Mouse (Mus musculus): ENCODE measurements around the gene Syne3. TPM values are rescaled to one million over a fixed set of nuclear protein-coding genes. Genes with fewer than 3 reads are reported as not detected.

The Syne3 gene
- polyA plus RNA-seq, 1 experiment from 2014 or later, result 1.6 TPM

DNA sequence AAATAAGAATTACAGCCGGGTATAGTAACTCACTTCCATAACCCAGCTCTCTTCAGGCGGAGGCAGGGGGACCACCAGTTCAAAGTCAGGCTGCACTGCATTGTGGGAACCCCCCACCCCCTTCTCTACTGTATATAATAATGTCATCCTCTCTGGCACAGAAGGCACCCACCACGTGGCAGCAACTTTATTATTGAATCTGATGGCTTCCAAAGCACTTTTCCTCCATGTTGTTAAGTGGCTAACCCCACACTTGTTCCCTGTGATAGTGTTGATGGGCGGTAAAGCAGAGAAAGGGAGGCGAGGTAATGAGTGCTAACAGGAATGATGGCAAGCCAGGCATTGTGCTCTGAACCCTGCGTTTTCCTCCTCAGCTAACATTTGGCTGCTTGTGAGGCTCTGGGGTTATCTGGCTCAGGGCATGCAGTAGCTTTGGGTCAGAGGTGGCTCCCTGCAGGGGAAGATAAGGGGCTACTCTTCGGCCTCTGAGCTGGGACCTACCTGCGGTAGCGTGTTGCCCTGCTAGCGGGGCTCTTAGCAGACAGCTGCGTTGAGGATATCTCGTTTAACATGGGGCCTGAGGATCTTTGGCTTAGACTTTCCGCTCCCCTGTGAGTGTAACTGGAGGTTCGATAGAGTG is 24.6 kb upstream of the Syne3 start:
- H3K4me1 ChIP-seq, result peaks cover 41% of the 10 kb centered on the region
- 76% methylated on average over 14 of the region's 14 CpGs for WGBS
- H3K4me2 ChIP-seq (replicated peaks), result peak overlapping the region; percentile 93
- no peaks in the 10 kb centered on the region for H3K9me3 ChIP-seq
- H3K9ac ChIP-seq, result peak overlapping the region; percentile 89
- H3K36me3 ChIP-seq, result peaks cover 23% of the 10 kb centered on the region
- no peak for ATAC-seq (ENCODE audit: low FRiP score, low read depth)
- no peaks in the 10 kb centered on the region for H3K27me3 ChIP-seq
- no peak overlapping the region for H3K27ac ChIP-seq
- peak overlapping the region; percentile 74 for H3K4me3 ChIP-seq

DNA sequence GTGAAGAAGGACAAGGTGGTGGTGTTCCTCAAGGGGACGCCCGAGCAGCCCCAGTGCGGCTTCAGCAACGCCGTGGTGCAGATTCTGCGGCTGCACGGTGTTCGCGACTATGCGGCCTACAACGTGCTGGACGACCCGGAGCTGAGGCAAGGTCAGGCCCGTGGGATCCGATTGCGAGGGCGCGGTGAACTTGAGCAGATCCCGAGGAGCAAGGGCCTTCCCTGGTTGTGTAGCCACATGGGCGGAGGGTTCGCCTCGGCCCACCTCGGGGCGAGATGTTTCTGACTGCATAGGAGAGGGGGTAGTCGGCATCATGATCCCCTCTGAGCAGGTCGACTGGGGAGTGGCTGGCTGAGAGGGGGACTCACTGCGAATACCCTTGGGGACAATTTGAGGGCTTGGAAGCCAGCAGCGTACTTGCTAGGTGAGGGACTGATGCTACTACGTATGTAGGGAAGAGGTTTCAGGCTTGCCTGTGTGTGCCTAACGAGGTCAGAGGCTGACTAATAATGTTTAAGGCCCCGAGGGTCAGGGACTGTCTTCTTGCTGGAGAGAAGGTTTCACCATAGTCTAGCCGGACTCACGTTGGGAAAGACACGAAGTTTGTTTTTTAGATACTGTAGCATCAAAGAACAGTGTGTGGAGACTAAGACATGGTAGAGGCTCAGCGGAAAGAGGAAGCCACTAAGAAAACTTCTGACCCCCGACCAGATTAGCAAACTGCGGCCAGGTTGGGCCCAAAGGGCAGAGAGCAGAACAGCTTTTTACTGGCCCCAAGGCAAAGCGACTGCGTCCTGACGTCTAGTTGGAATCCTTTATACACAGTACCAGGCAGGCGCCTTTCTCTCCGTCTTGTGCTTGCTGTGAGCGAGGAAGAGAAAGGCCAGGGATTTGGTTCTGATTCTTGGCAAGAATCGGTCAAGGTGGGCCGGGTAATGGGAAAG is 23.5 kb upstream of the Syne3 start:
- peaks cover 41% of the 10 kb centered on the region for H3K4me1 ChIP-seq
- H3K4me2 ChIP-seq (replicated peaks), result peak overlapping the region; percentile 93
- peak overlapping the region; percentile 63; the same call in 1 of the 2 replicates for H3K27ac ChIP-seq
- no peaks in the 10 kb centered on the region for H3K9me3 ChIP-seq
- H3K36me3 ChIP-seq, result peaks cover 25% of the 10 kb centered on the region
- peak overlapping the region; percentile 74 for H3K4me3 ChIP-seq
- H3K9ac ChIP-seq, result peak overlapping the region; percentile 89
- no peaks in the 10 kb centered on the region for H3K27me3 ChIP-seq
- ATAC-seq (ENCODE audit: low FRiP score, low read depth), result peak; percentile 24
- WGBS, result 2% methylated on average over 45 of the region's 45 CpGs

DNA sequence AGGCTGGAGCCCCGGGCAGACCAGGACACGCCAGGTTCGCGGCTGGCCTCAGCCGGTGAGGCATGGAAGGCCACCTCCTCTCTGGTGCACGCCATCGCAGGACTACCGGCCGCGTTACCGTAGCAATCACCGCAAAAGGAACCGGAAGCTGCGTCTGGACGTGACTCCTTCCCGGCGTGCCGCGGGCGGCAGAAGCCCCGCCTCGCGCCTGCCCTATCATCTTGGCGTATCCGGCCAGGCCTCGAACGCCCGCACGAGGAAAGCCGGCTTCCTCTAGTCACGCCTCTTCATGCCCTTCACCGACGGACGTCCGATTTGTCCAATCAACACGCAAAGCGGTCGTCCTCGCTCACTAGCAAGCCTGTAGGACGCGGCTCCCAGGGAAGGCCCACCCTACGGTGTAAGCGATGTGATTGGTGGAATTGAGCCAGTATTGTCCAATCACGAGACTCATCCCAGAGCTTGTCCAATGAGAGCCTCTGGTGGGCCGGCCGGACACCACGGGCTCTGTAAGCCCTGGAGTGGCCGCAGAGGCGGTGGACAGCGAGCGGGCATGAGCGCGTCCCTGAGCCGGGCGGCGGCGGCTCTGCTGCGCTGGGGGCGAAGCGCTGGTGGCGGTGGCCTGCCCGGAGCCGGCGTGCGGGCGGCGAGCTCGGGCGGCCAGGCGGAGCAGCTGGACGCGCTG is 22.7 kb upstream of the Syne3 start, which contains the start of gene Glrx5:
Gene Glrx5, plus strand, starts transcription at position 542 of the 685 bp plus-strand sequence.
- Histone ChIP-seq H3K36me3 (peaks cover 22% of the 10 kb centered on the region), H3K4me1 (peaks cover 41% of the 10 kb centered on the region), H3K27ac (peak within 1 kb of the TSS; percentile 63; the same call in 1 of the 2 replicates), H3K9me3 (no peaks in the 10 kb centered on the region), H3K4me2 (replicated peaks) (peak within 1 kb of the TSS; percentile 93), H3K9ac (peak within 1 kb of the TSS; percentile 89), H3K4me3 (peak within 1 kb of the TSS; percentile 74), H3K27me3 (no peaks in the 10 kb centered on the region)
- WGBS, result under 1% methylated on average over 67 of the region's 72 CpGs
- peak; percentile 99 for ATAC-seq (ENCODE audit: low FRiP score, low read depth)

DNA sequence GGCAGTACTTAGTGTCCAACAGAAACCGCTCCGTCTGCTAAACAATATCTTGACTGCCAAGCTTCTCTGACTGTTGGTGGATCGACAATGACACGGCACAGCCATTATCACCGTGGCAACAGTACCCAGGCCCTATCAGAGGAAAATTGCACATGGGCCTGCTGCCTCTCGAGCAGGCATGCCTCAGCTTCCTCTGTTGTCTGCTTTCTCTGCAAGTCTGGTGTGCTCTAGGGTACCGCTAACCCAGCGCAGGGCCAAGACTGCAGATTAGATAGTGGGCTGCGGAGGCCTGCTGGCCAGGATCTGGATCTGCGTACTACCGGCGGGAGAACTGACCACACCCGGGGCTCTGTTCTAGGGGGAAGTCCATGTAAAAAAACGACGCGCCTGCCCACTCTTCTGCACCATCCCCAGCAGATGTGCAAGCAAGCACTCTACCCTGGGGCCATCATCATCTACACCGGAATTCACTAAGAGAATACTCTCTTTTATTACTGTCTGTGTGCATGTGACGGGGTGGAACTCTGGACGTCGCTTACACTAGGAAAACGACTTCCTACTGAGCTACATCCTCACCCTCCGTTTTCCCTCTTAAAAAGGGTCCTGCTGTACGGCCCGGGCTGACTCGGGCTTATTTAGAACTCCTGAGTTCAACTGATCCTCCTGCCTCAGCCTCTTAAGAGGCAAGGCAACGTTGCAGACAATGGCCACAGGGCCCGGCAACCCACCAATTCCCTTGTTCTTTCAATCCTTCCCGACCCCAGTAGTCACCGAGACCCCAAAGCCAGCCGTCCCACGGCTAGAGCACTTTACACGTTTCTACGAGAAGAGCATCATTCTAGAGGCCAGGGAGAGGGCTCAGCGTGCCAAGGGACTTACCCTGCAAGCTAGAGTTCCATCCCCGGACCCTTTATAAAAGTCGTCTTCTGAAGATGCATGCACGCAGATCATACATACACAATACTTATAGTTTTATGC is 21.8 kb upstream of the Syne3 start:
- Histone ChIP-seq H3K27me3 (no peaks in the 10 kb centered on the region), H3K4me3 (peak overlapping the region; percentile 74), H3K4me1 (peaks cover 41% of the 10 kb centered on the region), H3K9ac (peak overlapping the region; percentile 89), H3K36me3 (peaks cover 17% of the 10 kb centered on the region), H3K27ac (0 out of 2 replicates have a peak overlapping the region, but pooled peaks have one; percentile 28), H3K4me2 (replicated peaks) (peak overlapping the region; percentile 89), H3K9me3 (no peaks in the 10 kb centered on the region)
- no peak for ATAC-seq (ENCODE audit: low FRiP score, low read depth)
- 8% methylated on average over 37 of the region's 37 CpGs for WGBS

DNA sequence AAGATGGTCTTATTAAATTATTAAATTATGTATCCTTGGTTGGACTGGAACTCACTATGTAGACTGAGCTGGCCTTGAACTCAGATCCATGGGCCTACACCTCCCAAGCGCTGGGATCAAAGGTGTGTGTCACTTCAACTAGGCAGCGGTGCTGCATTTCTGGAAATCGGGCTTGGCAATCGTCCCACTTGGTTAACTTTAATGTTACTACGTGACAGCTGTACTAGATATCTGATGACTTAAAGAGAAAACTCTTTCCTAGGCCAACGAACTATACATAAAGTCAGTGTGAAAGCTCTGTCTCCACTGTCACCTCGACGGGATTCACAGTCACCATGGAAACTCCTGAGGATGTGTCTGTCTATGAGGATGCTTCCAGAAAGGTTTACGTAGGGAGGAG is 20.3 kb upstream of the Syne3 start:
- no peaks in the 10 kb centered on the region for H3K9me3 ChIP-seq
- no peak overlapping the region for H3K9ac ChIP-seq
- peaks cover 17% of the 10 kb centered on the region for H3K36me3 ChIP-seq
- WGBS, result 85% methylated on average over 9 of the region's 9 CpGs
- no peaks in the 10 kb centered on the region for H3K27me3 ChIP-seq
- no peak overlapping the region for H3K4me3 ChIP-seq
- no peak for ATAC-seq (ENCODE audit: low FRiP score, low read depth)
- H3K4me2 ChIP-seq (replicated peaks), result no peak overlapping the region
- H3K27ac ChIP-seq, result no peak overlapping the region
- H3K4me1 ChIP-seq, result peaks cover 32% of the 10 kb centered on the region

DNA sequence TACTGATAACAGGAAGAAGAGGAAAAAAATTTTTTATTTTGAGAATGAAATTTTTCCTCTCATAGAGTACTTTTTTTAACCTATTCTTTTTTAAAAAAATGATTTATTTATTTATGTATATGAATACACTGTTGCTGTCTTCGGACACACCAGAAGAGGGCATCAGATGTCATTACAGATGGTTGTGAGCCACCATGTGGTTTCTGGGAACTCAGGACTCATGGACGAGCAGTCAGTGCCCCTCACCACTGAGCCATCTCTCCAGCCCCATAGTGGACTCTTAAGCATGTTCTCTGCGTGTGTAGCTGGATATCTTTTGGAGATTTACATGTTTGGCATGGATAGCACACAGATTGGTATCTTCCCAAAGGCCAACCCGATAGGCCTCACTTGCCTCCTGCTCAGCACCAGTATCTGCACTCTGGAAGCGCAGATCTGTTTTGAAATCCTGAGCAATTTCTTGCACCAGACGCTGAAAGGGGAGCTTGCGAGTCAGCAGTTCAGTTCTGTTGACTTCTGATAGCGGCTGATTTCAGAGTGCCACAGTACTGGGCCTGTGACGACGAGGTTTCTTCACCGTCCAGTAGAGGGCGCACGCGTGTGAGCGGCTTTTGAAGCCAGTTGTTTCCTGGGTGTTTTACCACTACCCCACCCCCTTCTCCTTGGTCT is 17.8 kb upstream of the Syne3 start:
- H3K36me3 ChIP-seq, result peaks cover 20% of the 10 kb centered on the region
- H3K9me3 ChIP-seq, result peaks cover 15% of the 10 kb centered on the region
- H3K27me3 ChIP-seq, result no peaks in the 10 kb centered on the region
- no peak overlapping the region for H3K4me3 ChIP-seq
- 35% methylated on average over 15 of the region's 15 CpGs for WGBS
- H3K27ac ChIP-seq, result no peak overlapping the region
- peaks cover 13% of the 10 kb centered on the region for H3K4me1 ChIP-seq
- H3K4me2 ChIP-seq (replicated peaks), result no peak overlapping the region
- no peak for ATAC-seq (ENCODE audit: low FRiP score, low read depth)
- no peak overlapping the region for H3K9ac ChIP-seq

DNA sequence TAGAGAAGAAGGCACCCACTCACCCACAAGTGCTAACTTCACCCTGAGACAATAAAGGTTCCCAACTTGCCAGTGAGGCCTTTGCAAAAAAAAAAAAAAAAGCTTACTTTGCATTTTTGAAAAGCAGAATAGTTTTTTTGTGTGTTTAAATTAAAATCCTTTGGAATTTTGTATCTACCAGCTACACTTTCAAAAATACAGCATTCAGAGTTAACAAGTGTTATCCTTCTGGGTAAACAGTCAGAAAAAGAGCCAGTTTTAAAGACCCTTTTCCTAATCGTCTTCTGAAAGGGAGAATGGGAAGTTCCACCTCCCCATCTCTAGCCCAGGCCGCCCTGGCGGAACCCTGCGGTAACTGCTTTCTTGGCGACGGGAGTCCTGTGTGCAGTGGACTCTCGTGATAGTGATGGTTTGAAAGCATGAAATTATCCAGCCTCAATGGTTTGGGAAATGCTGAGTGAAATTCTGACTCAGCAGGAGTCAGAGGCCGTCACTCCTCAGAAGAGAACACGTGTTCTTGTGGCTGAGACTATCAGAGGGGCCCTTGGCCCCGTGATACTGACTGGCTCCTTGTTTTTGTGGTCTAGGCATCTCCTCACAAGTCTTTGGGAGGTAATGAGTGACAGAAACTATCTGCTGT is 16.5 kb upstream of the Syne3 start:
- WGBS, result 66% methylated on average over 10 of the region's 10 CpGs

DNA sequence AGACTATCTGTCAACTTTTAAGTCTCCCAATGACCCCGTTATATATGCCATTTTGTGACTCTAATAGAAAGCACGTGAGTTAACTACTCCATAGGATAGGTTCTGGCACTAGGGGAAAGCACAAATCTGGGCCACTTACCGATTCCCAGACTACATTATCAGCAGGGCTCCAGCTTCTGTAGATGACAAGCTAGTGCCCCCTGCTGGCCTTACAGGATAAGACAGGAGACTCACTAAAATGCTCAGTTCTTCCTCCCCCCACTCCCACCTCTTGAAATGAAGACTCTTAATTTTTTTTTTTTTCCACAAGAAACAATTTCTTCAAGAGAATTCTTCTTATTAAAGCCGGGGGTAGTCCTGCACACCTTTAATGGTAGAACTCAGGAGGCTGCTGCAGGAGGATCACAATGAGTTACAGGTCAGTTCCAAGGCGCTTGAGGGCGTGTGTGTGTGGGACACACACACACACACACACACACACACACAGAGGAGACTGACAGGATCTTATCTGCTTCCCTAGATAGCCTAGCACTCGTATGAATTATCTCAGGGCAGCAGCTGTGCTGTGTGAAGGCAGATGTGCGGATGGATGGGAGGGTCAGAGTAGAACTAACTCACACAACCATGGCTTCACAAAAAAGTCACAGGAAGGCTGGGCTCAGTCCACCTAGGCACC is 15.8 kb upstream of the Syne3 start:
- ATAC-seq (ENCODE audit: low FRiP score, low read depth), result no peak
- WGBS, result 47% methylated on average over 8 of the region's 8 CpGs
- H3K9me3 ChIP-seq, result peaks cover 17% of the 10 kb centered on the region
- H3K4me1 ChIP-seq, result peaks cover 1% of the 10 kb centered on the region; the same call in 1 of the 2 replicates
- no peak overlapping the region for H3K4me2 ChIP-seq (replicated peaks)
- H3K36me3 ChIP-seq, result peaks cover 19% of the 10 kb centered on the region
- H3K9ac ChIP-seq, result no peak overlapping the region
- H3K27ac ChIP-seq, result no peak overlapping the region
- no peaks in the 10 kb centered on the region for H3K27me3 ChIP-seq
- H3K4me3 ChIP-seq, result no peak overlapping the region

More for the DNA sequence above, 16.5 kb upstream of the Syne3 start:
- Histone ChIP-seq H3K9ac (no peak overlapping the region), H3K4me1 (peaks cover 8% of the 10 kb centered on the region), H3K4me3 (no peak overlapping the region), H3K36me3 (peaks cover 20% of the 10 kb centered on the region), H3K27me3 (no peaks in the 10 kb centered on the region), H3K27ac (no peak overlapping the region), H3K9me3 (peaks cover 17% of the 10 kb centered on the region), H3K4me2 (replicated peaks) (no peak overlapping the region)
- no peak for ATAC-seq (ENCODE audit: low FRiP score, low read depth)

DNA sequence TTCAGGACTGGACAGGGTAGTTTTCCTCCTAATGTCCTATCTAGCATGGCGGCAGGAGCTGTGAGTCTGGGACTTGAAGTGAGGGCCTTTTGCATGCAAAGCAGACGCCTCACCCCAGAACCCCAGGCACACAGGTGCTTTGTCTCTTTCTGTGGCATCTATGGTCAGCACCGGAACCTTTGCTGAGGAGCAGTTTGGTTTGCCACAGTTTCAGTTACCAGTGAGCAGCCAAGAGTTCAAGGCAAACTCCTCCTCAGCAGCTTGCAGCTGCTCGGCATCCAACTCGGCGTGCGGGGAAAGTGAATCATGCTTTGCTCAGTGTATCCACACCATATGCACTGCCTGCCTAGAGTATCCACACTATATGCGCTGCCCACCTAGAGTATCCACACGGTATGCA is 13.2 kb upstream of the Syne3 start:
- H3K36me3 ChIP-seq, result peaks cover 3% of the 10 kb centered on the region; the same call in 1 of the 2 replicates
- no peak overlapping the region for H3K4me2 ChIP-seq (replicated peaks)
- no peak overlapping the region for H3K9ac ChIP-seq
- ATAC-seq (ENCODE audit: low FRiP score, low read depth), result no peak
- 96% methylated on average over 9 of the region's 9 CpGs for WGBS
- H3K4me3 ChIP-seq, result no peak overlapping the region
- no peaks in the 10 kb centered on the region for H3K4me1 ChIP-seq
- H3K27me3 ChIP-seq, result no peaks in the 10 kb centered on the region
- H3K9me3 ChIP-seq, result peaks cover 17% of the 10 kb centered on the region
- no peak overlapping the region for H3K27ac ChIP-seq

DNA sequence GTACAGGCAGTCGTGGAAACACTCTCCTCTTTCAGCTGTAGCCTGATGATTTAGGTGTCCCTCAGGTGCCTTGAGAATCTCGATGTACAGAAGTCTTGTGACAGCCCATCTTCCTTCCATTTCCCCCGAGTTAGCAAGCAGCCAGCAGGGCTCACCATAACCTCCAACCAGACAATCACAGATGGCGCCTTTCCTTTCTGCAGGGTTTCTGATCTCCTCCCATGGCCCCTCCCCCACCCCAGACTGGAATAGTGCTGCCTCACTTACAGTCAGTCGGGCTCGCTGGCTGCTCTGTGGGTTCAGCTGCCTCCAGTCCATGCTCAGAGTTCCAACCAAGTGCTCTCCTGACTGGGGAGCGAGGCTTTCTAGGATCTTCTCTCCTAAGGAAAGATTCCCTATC is 12.5 kb upstream of the Syne3 start:
- H3K9ac ChIP-seq, result no peak overlapping the region
- no peak for ATAC-seq (ENCODE audit: low FRiP score, low read depth)
- WGBS, result 57% methylated on average over 7 of the region's 7 CpGs

More for the DNA sequence above, 12.5 kb upstream of the Syne3 start:
- no peak overlapping the region for H3K4me2 ChIP-seq (replicated peaks)
- no peaks in the 10 kb centered on the region for H3K4me1 ChIP-seq
- H3K27me3 ChIP-seq, result no peaks in the 10 kb centered on the region
- peaks cover 17% of the 10 kb centered on the region for H3K9me3 ChIP-seq
- H3K4me3 ChIP-seq, result no peak overlapping the region
- peaks cover 3% of the 10 kb centered on the region; the same call in 1 of the 2 replicates for H3K36me3 ChIP-seq
- H3K27ac ChIP-seq, result no peak overlapping the region; the same call in 1 of the 2 replicates

Data from limb, embryonic 13.5 days (tissue).